Mouse (Mus musculus): ENCODE results near the gene Fndc5. TPM values are rescaled to one million over a fixed set of nuclear protein-coding genes. Genes with fewer than 3 reads are reported as not detected.

Gene Fndc5
- 100 to 1,000 TPM; 324 to 341 TPM for total RNA-seq (2021)

- no peak for DNase-seq
- intact Hi-C loops (cut with DNase I), result loop anchor here (10.0 kb wide), 1 partner anchor 318 kb away; no protein-coding TSS in a partner anchor
Observed at GRCm38 (mm10) chr4:129136579-129137391, at the start of gene Fndc5. TSS of gene Fndc5 (plus strand) at chr4:129136999.

- intact Hi-C loops (cut with DNase I), result loop anchor here (5.0 to 10.0 kb wide), 2 partner anchors 376 to 473 kb away; partner anchors contain the start of genes Tlr12 and Zscan20
- DNase-seq, result no peak
Observed at GRCm38 (mm10) chr4:129087850-129088249, 48.9 kb upstream of the Fndc5 start.

- intact Hi-C loops (cut with DNase I), result no loop called here
- DNase-seq, result no peak
Observed at GRCm38 (mm10) chr4:129095276-129095675, 41.5 kb upstream of the Fndc5 start.

- intact Hi-C loops (cut with DNase I), result no loop called here
Observed at GRCm38 (mm10) chr4:129097006-129097405, 39.8 kb upstream of the Fndc5 start.

GRCm38 (mm10) chr4:129102133-129102829 lies 34.5 kb upstream of the Fndc5 start:
- intact Hi-C loops (cut with DNase I), result no loop called here
- no peak for DNase-seq

More at GRCm38 (mm10) chr4:129097006-129097405, 39.8 kb upstream of the Fndc5 start:
- no peak for DNase-seq

- no peak for DNase-seq
- intact Hi-C loops (cut with DNase I), result no loop called here
Observed at GRCm38 (mm10) chr4:129105356-129105755, 31.4 kb upstream of the Fndc5 start, which contains the start of gene Tmem54. TSS of gene Tmem54 (plus strand) at chr4:129105548.

- intact Hi-C loops (cut with DNase I), result no loop called here
- no peak for DNase-seq
Observed at GRCm38 (mm10) chr4:129106073-129106472, 30.7 kb upstream of the Fndc5 start.

GRCm38 (mm10) chr4:129107348-129107899 lies 29.4 kb upstream of the Fndc5 start:
- intact Hi-C loops (cut with DNase I), result no loop called here
- DNase-seq, result no peak

GRCm38 (mm10) chr4:129108624-129109023 lies 28.2 kb upstream of the Fndc5 start:
- intact Hi-C loops (cut with DNase I), result no loop called here
- no peak for DNase-seq

GRCm38 (mm10) chr4:129110804-129111203 lies 26.0 kb upstream of the Fndc5 start:
- DNase-seq, result no peak
- intact Hi-C loops (cut with DNase I), result no loop called here

GRCm38 (mm10) chr4:129111350-129111749 lies 25.4 kb upstream of the Fndc5 start:
- intact Hi-C loops (cut with DNase I), result no loop called here
- DNase-seq, result no peak

GRCm38 (mm10) chr4:129112231-129112630 lies 24.6 kb upstream of the Fndc5 start:
- DNase-seq, result no peak
- intact Hi-C loops (cut with DNase I), result no loop called here

GRCm38 (mm10) chr4:129113083-129113988 lies 23.5 kb upstream of the Fndc5 start:
- peak in 1 of 2 experiments; percentile 36 for DNase-seq
- intact Hi-C loops (cut with DNase I), result no loop called here

- DNase-seq, result no peak
- intact Hi-C loops (cut with DNase I), result no loop called here
Observed at GRCm38 (mm10) chr4:129116703-129117102, 20.1 kb upstream of the Fndc5 start.

- intact Hi-C loops (cut with DNase I), result no loop called here
- DNase-seq, result no peak
Observed at GRCm38 (mm10) chr4:129117720-129118510, 18.9 kb upstream of the Fndc5 start.

GRCm38 (mm10) chr4:129119708-129120107 lies 17.1 kb upstream of the Fndc5 start:
- intact Hi-C loops (cut with DNase I), result no loop called here

GRCm38 (mm10) chr4:129120520-129121445 lies 16.0 kb upstream of the Fndc5 start:
- intact Hi-C loops (cut with DNase I), result no loop called here
- DNase-seq, result peak; percentile 67 to 77

More at GRCm38 (mm10) chr4:129119708-129120107, 17.1 kb upstream of the Fndc5 start:
- DNase-seq, result no peak

GRCm38 (mm10) chr4:129121569-129122086 lies 15.2 kb upstream of the Fndc5 start, which contains the start of gene Hpca:
TSS of gene Hpca (minus strand) at chr4:129122036.
- intact Hi-C loops (cut with DNase I), result no loop called here
- no peak for DNase-seq

All from heart, postnatal 36 days (tissue).